Mouse (Mus musculus): ENCODE measurements around the gene Snrpa. TPM values are rescaled to one million over a fixed set of nuclear protein-coding genes. Genes with fewer than 3 reads are reported as not detected.

Snrpa gene
- polyA plus RNA-seq, 1 experiment from 2014 or later, result 242 TPM

DNA sequence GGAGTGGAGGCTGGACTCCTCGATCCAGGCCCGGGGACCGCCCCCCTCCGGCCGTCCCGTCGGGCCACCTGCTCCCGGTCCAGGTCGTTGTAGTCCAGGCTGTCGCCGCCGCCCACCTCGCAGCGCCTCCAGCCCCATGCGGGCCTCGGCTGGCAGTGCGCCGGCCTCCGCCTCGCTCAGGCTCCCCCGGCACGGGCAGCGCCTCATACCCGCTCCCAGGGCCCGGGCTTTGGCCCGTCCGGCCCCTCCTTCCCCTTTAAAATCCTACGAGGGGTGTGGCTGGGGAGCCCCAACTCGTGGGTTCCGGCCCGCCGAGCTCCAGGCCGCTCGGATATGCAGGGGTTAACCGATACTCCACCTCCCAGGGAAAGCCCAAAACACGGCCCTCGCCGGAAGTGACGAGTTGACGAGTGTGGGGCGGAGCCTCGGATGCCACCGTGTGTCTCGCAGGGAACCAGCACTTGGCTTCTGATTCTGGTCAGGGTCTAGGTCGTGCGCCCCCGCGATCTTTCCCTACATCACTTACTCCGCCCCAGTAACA, 32.3 kb upstream of the Snrpa start, which contains the start of gene Itpkc:
Gene Itpkc (minus strand): TSS at position 381 of the 541 bp plus-strand sequence.
- WGBS, result under 1% methylated on average over 48 of the region's 49 CpGs
- Histone ChIP-seq H3K4me3 (replicated peaks) (peak within 1 kb of the TSS; percentile 97), H3K27ac (replicated peaks) (peak within 1 kb of the TSS; percentile 95), H3K9me3 (replicated peaks) (no peaks in the 10 kb centered on the region), H3K4me2 (replicated peaks) (peak within 1 kb of the TSS; percentile 80), H3K27me3 (no peaks in the 10 kb centered on the region), H3K36me3 (no peaks in the 10 kb centered on the region), H3K9ac (peak within 1 kb of the TSS; percentile 73), H3K4me1 (peaks cover 61% of the 10 kb centered on the region)
- ATAC-seq (ENCODE audit: insufficient number of reproducible peaks, low FRiP score, low TSS enrichment, low read depth), result peak; percentile 86

DNA sequence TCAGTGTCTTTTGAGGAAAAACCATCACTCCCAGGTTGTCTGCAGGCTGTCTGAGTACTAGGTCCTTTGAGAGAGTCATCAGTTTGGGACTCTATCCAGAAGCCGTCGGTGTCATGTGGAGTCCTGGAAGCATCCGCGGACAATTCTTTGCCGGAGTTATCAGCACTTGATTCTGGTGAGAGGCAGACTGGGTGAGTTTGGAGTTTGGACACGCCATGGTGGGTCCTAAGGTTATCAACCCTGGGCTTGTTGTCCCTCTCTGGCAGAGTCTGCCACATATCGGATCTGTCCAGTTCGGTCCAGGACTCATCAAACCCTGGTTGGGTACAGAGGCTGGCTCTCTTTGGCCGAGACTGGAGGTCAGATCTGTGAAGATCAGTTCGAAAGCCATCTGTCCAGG, 31.6 kb upstream of the Snrpa start:
- H3K4me3 ChIP-seq (replicated peaks), result peak overlapping the region; percentile 97
- no peaks in the 10 kb centered on the region for H3K27me3 ChIP-seq
- H3K4me2 ChIP-seq (replicated peaks), result peak overlapping the region; percentile 80
- ATAC-seq (ENCODE audit: insufficient number of reproducible peaks, low FRiP score, low TSS enrichment, low read depth), result no peak
- H3K9ac ChIP-seq, result peak overlapping the region; percentile 73
- H3K9me3 ChIP-seq (replicated peaks), result no peaks in the 10 kb centered on the region
- under 1% methylated on average over 10 of the region's 10 CpGs for WGBS
- peak overlapping the region; percentile 95 for H3K27ac ChIP-seq (replicated peaks)
- H3K4me1 ChIP-seq, result peaks cover 63% of the 10 kb centered on the region
- H3K36me3 ChIP-seq, result peaks cover 3% of the 10 kb centered on the region; the same call in 1 of the 2 replicates

DNA sequence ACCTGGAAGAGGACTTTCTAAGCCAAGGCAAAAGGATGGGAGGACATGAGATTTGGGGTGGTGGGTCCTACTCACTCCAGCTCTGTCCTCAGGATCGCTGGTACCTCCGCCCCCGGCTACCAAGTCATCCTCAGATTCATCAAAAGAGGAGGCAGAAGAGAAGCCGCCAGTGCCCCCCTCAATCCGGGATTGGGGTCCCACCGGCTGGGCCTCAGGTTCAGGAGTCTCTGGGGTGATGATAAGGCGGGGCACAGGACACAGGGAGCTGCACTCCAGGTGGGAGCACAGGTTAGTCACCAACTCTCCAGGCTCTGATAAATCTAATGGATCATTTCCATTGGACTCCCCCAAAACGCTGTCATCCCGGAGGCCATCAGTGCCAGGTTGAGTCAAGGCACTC, 31.2 kb upstream of the Snrpa start:
- Histone ChIP-seq H3K4me3 (replicated peaks) (peak overlapping the region; percentile 97), H3K36me3 (peaks cover 3% of the 10 kb centered on the region; the same call in 1 of the 2 replicates), H3K9ac (peak overlapping the region; percentile 73), H3K27me3 (no peaks in the 10 kb centered on the region), H3K4me2 (replicated peaks) (peak overlapping the region; percentile 80), H3K4me1 (peaks cover 59% of the 10 kb centered on the region), H3K9me3 (replicated peaks) (no peaks in the 10 kb centered on the region), H3K27ac (replicated peaks) (peak overlapping the region; percentile 95; the same call in 1 of the 2 replicates)
- ATAC-seq (ENCODE audit: insufficient number of reproducible peaks, low FRiP score, low TSS enrichment, low read depth), result no peak
- 34% methylated on average over 9 of the region's 9 CpGs for WGBS

DNA sequence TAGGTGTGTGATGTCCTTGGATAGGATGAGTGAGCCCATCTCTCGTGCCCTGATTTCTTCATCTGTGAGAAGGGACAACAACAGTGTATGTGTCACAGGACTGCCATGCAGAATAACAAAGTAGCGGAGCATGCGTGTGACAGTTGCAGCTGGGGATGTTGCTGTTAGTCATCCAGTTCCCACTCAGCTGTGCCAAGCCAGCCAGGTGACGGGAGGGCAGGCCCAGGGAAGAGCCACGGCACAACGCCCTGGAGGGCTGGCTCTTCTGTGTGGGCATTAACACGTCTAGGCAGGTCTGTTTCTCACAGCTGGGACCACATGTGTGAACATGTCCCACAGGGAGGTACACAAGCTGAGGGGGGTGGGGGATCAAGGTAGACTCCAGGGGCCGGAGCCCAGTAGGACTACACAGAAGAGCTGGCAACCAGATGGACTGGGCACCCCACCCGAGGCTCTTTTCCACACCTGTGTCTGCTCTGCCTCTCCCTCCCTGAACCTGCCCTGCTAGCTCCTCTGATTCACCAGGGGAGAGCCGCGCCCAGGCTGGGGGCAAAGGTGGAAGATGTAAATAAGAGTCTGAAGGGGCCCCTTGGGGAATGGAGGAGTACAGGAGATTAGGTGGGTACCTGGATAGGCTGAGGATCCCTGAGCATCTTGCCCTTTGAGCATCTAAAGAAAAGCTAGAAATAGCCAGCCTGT, 29.0 kb upstream of the Snrpa start:
- peaks cover 8% of the 10 kb centered on the region; the same call in 1 of the 2 replicates for H3K36me3 ChIP-seq
- 0 out of 2 replicates have a peak overlapping the region, but pooled peaks have one; percentile 18 for H3K9ac ChIP-seq
- H3K27me3 ChIP-seq, result no peaks in the 10 kb centered on the region
- peak overlapping the region; percentile 97 for H3K4me3 ChIP-seq (replicated peaks)
- H3K9me3 ChIP-seq (replicated peaks), result no peaks in the 10 kb centered on the region
- H3K4me2 ChIP-seq (replicated peaks), result peak overlapping the region; percentile 80
- 47% methylated on average over 11 of the region's 11 CpGs for WGBS
- peaks cover 55% of the 10 kb centered on the region for H3K4me1 ChIP-seq
- peak overlapping the region; percentile 71 for H3K27ac ChIP-seq (replicated peaks)
- peak; percentile 22 for ATAC-seq (ENCODE audit: insufficient number of reproducible peaks, low FRiP score, low TSS enrichment, low read depth)

DNA sequence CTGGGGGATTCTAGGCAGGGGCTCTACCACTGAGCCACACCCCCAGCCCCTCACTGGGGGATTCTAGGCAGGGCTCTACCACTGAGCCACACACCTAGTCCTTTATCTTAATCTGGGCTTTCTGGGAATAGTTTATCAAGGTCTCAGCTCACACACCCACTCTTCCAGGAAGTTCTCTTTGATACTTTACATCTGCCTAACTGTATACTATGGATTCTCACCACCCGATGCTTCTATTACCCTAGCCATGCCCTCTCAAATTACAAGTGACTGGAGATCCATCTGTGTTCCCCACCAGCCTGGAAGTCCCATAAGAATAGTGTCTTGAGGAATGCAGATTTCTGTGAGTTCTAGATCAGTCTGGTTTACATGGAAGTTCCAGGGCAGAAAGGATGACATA, 26.5 kb upstream of the Snrpa start:
- Histone ChIP-seq H3K9me3 (replicated peaks) (no peaks in the 10 kb centered on the region), H3K36me3 (peaks cover 29% of the 10 kb centered on the region), H3K27ac (replicated peaks) (no peak overlapping the region), H3K9ac (no peak overlapping the region), H3K4me3 (replicated peaks) (no peak overlapping the region), H3K4me1 (peaks cover 45% of the 10 kb centered on the region), H3K4me2 (replicated peaks) (no peak overlapping the region), H3K27me3 (no peaks in the 10 kb centered on the region)
- ATAC-seq (ENCODE audit: insufficient number of reproducible peaks, low FRiP score, low TSS enrichment, low read depth), result no peak
- WGBS, result 63% methylated on average over 1 of the region's 1 CpGs

GRCm38 (mm10) chr7:27221939-27222338, 25.9 kb upstream of the Snrpa start:
- ATAC-seq (ENCODE audit: insufficient number of reproducible peaks, low FRiP score, low TSS enrichment, low read depth), result no peak
- Histone ChIP-seq H3K9ac (no peak overlapping the region), H3K4me2 (replicated peaks) (no peak overlapping the region), H3K4me1 (peaks cover 39% of the 10 kb centered on the region), H3K27ac (replicated peaks) (no peak overlapping the region), H3K9me3 (replicated peaks) (no peaks in the 10 kb centered on the region), H3K4me3 (replicated peaks) (no peak overlapping the region), H3K36me3 (peaks cover 34% of the 10 kb centered on the region), H3K27me3 (no peaks in the 10 kb centered on the region)
- WGBS, result 73% methylated on average over 6 of the region's 6 CpGs

DNA sequence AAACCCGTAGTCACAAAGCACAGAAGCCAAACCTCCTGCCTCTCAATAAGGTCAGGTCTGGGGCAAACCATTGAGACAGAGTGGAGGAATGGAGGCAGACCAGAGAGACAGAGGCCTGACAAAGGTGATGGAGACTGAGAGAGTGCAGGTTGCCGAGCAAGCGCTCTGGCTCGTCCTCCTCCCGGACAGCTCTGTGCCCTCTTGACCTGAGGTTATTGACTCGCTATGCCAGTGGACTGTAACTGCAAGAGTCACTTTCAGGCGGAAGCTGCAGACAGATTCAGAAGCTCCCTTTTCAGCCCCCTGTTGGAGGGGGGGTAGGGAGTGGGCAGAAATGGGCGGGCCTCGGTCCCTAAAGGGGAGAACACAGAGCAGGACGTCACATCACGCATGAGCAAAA, 23.9 kb upstream of the Snrpa start:
- WGBS, result 81% methylated on average over 11 of the region's 11 CpGs
- H3K36me3 ChIP-seq, result peaks cover 43% of the 10 kb centered on the region
- no peak for ATAC-seq (ENCODE audit: insufficient number of reproducible peaks, low FRiP score, low TSS enrichment, low read depth)

GRCm38 (mm10) chr7:27218586-27218985, 22.5 kb upstream of the Snrpa start:
- Histone ChIP-seq H3K9ac (no peak overlapping the region), H3K4me1 (peaks cover 6% of the 10 kb centered on the region; the same call in 1 of the 2 replicates), H3K9me3 (replicated peaks) (no peaks in the 10 kb centered on the region), H3K36me3 (peaks cover 52% of the 10 kb centered on the region), H3K27ac (replicated peaks) (no peak overlapping the region), H3K4me2 (replicated peaks) (no peak overlapping the region), H3K4me3 (replicated peaks) (no peak overlapping the region), H3K27me3 (no peaks in the 10 kb centered on the region)
- WGBS, result 87% methylated on average over 7 of the region's 7 CpGs
- no peak for ATAC-seq (ENCODE audit: insufficient number of reproducible peaks, low FRiP score, low TSS enrichment, low read depth)

More for the DNA sequence above, 23.9 kb upstream of the Snrpa start:
- Histone ChIP-seq H3K27ac (replicated peaks) (no peak overlapping the region), H3K9me3 (replicated peaks) (no peaks in the 10 kb centered on the region), H3K4me1 (peaks cover 19% of the 10 kb centered on the region), H3K9ac (no peak overlapping the region), H3K27me3 (no peaks in the 10 kb centered on the region), H3K4me2 (replicated peaks) (no peak overlapping the region), H3K4me3 (replicated peaks) (no peak overlapping the region)

- WGBS, result 93% methylated on average over 2 of the region's 2 CpGs
- H3K4me3 ChIP-seq (replicated peaks), result no peak overlapping the region
- H3K4me1 ChIP-seq, result no peaks in the 10 kb centered on the region
- H3K36me3 ChIP-seq, result peaks cover 83% of the 10 kb centered on the region
- no peaks in the 10 kb centered on the region for H3K27me3 ChIP-seq
- no peak overlapping the region for H3K27ac ChIP-seq (replicated peaks)
- H3K4me2 ChIP-seq (replicated peaks), result no peak overlapping the region
- ATAC-seq (ENCODE audit: insufficient number of reproducible peaks, low FRiP score, low TSS enrichment, low read depth), result no peak
- no peaks in the 10 kb centered on the region for H3K9me3 ChIP-seq (replicated peaks)
- no peak overlapping the region for H3K9ac ChIP-seq
Observed at GRCm38 (mm10) chr7:27212626-27213025, 16.6 kb upstream of the Snrpa start.

- Histone ChIP-seq H3K4me1 (no peaks in the 10 kb centered on the region), H3K9me3 (replicated peaks) (no peaks in the 10 kb centered on the region), H3K9ac (no peak overlapping the region), H3K4me3 (replicated peaks) (no peak overlapping the region), H3K4me2 (replicated peaks) (no peak overlapping the region), H3K36me3 (peaks cover 58% of the 10 kb centered on the region), H3K27ac (replicated peaks) (no peak overlapping the region), H3K27me3 (no peaks in the 10 kb centered on the region)
- WGBS, result 92% methylated on average over 8 of the region's 8 CpGs
- no peak; the same call in 1 of the 2 replicates for ATAC-seq (ENCODE audit: insufficient number of reproducible peaks, low FRiP score, low TSS enrichment, low read depth)
Observed at GRCm38 (mm10) chr7:27203730-27204449, 7.8 kb upstream of the Snrpa start.

DNA sequence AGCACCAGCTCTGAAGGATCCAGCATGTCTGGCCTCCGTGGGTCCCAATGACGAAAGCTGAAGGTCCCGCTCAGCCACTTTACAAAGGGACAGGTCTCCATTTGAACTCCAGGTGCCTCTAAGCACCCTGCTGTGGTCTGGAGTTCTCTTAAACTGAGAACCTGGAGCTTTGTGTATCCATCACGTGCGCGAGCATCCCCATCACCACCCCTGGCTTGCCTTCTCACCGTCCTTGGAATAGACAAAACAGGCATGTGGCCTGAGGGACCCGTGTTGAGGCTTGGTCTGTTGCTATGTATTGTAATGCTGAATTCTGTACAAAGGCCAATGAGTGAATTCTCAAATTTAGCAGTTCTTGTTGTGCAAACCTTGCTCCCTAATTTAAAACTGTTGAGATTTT, 2.7 kb upstream of the Snrpa start:
- Histone ChIP-seq H3K9me3 (replicated peaks) (no peaks in the 10 kb centered on the region), H3K27me3 (no peaks in the 10 kb centered on the region), H3K4me3 (replicated peaks) (no peak overlapping the region), H3K4me1 (peaks cover 17% of the 10 kb centered on the region), H3K4me2 (replicated peaks) (no peak overlapping the region), H3K9ac (no peak overlapping the region), H3K36me3 (peaks cover 33% of the 10 kb centered on the region), H3K27ac (replicated peaks) (no peak overlapping the region)
- 94% methylated on average over 8 of the region's 8 CpGs for whole genome bisulfite sequencing
- no peak for ATAC-seq (ENCODE audit: insufficient number of reproducible peaks, low FRiP score, low TSS enrichment, low read depth)

All from embryonic facial prominence, embryonic 15.5 days (tissue).